ENCODE assay signal across 7 mouse cellular contexts in the genomic region with DNA sequence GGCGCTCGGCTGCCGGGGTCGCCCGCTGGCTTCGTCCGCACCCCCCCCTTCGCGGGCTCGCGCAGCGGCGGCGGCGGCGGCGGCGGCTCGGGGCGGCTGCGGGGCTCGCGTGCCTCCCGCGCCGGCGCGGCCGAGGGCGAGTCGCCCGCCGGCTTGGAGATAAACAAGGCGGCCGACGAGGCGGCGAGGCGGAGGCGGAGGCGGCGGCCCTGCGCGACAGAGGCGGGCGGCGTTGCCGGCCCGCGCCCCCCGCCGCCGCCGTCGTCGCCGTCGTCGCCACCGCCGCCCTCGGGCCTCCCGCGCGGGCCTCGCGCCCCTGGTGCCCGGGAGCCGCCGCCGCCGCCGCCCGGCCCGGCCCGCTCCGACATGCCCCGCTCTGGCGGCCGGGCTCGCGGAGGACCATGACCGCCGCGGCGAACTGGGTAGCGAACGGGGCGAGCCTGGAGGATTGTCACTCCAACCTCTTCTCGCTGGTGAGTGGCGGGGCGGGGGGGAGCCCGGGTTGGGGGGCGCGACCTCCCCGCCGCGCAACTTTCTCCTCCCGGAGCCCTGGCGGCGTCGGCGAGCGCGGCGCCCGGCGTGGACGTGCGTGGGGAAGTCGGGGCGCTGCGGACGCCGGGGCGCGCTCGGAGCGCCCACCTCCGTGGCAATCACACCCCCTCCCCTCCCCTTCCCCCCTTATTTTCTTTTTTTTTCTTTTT. TPM values are rescaled to one million over a fixed set of nuclear protein-coding genes. Genes with fewer than 3 reads are reported as not detected.
DNase-seq lines count a peak whose midpoint lies in the region.

Med13l (plus strand) TSS at position 295 of the 701 bp plus-strand sequence.

- WGBS in midbrain, embryonic 10.5 days: 3% methylated on average over 119 of the region's 120 CpGs

- DNase-seq in adipocyte (ENCODE audit: low spot score): peak; percentile 74
- peak; percentile 70 to 72 for DNase-seq in cerebellum, postnatal 25 days
- DNase-seq in gastrocnemius, postnatal 14 days: peak; percentile 83
- peak; percentile 76 for DNase-seq in induced T-regulatory cell, adult 2 months (ENCODE audit: low read depth)
- peak; percentile 72 for DNase-seq in left cerebral cortex, postnatal 4 days
- peak; percentile 75 for DNase-seq in midbrain, embryonic 10.5 days (ENCODE audit: low spot score)
- peak; percentile 50 for DNase-seq in spleen, adult 12 weeks (ENCODE audit: low spot score)

- H3K36me3 ChIP-seq in midbrain, embryonic 10.5 days: no peaks in the 10 kb centered on the region

- intact Hi-C loops in gastrocnemius, postnatal 14 days (cut with DNase I; ENCODE audit: low total_unique reads): loop anchor here (10.0 kb wide), 1 partner anchor 196 kb away; no protein-coding TSS in a partner anchor
- intact Hi-C loops in left cerebral cortex, postnatal 4 days (cut with DNase I): loop anchor here (10.0 kb wide), 2 partner anchors 174 to 236 kb away; no protein-coding TSS in a partner anchor

- peak within 1 kb of the TSS; percentile 87 for H3K4me3 ChIP-seq in midbrain, embryonic 10.5 days

- H3K4me1 ChIP-seq in midbrain, embryonic 10.5 days: peaks cover 53% of the 10 kb centered on the region

- no peaks in the 10 kb centered on the region; the same call in 1 of the 2 replicates for H3K9me3 ChIP-seq in midbrain, embryonic 10.5 days (replicated peaks)

- H3K27ac ChIP-seq in midbrain, embryonic 10.5 days (replicated peaks): peak within 1 kb of the TSS; percentile 98

- peaks cover 31% of the 10 kb centered on the region for H3K27me3 ChIP-seq in midbrain, embryonic 10.5 days (ENCODE audit: low read depth, poor library complexity, severe bottlenecking)

RNA-seq across cellular contexts. Expression of gene Med13l, which starts in this region (rescaled TPM):
- 10 to 100 TPM; 22.0 to 24.1 TPM for total RNA-seq in gastrocnemius, postnatal 14 days (2021)
- total RNA-seq in left cerebral cortex, postnatal 4 days (2021): 100 to 1,000 TPM in 1 of 2 experiments, 10 to 100 TPM in 1; 95.9 to 105 TPM
- 9.9 TPM in 2 replicates for polyA plus RNA-seq in midbrain, embryonic 10.5 days (2016; fragmentation: Nextera tagmentation; extraction: Ambion mirVana)

Comparison
In these comparisons a context has a peak if more than half of its experiments do, and no peak if none do; other contexts are left out.
1. Peak in every context shown above with its lines: DNase-seq, H3K4me3 ChIP-seq and H3K27ac ChIP-seq.